Mouse (Mus musculus): ENCODE measurements around the gene Ndc1. TPM values are rescaled to one million over a fixed set of nuclear protein-coding genes. Genes with fewer than 3 reads are reported as not detected.
"Not testable (repeated sequence)": the region's sequence is repeated elsewhere in the genome, so short reads cannot be mapped to it uniquely, and the experiment has no call there.

The Ndc1 gene
- total RNA-seq, 2 experiments from 2014 or later = 10.5 to 12.6 TPM

- DNase-seq = no peak
These were observed 3.4 kb upstream of the Ndc1 start for GRCm38 (mm10) chr4:107364190-107364639.

- not testable (repeated sequence) for DNase-seq
These were observed 1.2 kb upstream of the Ndc1 start for GRCm38 (mm10) chr4:107366408-107366807.

- no peak for DNase-seq
These were observed 4.7 kb downstream of the Ndc1 start for GRCm38 (mm10) chr4:107372304-107372703.

GRCm38 (mm10) chr4:107374677-107375076, 7.1 kb downstream of the Ndc1 start:
- peak; percentile 8 to 18 for DNase-seq

- DNase-seq = no peak
These were observed 11.4 kb downstream of the Ndc1 start for GRCm38 (mm10) chr4:107378954-107379353.

GRCm38 (mm10) chr4:107380871-107381270, 13.3 kb downstream of the Ndc1 start:
- DNase-seq = no peak

- DNase-seq = peak; percentile 30 to 46
These were observed 19.5 kb downstream of the Ndc1 start for GRCm38 (mm10) chr4:107387038-107387437.

GRCm38 (mm10) chr4:107387465-107387864, 19.9 kb downstream of the Ndc1 start:
- no peak for DNase-seq

- DNase-seq = no peak
These were observed 20.7 kb downstream of the Ndc1 start for GRCm38 (mm10) chr4:107388291-107388690.

- DNase-seq = no peak
These were observed 21.8 kb downstream of the Ndc1 start for GRCm38 (mm10) chr4:107389345-107389744.

GRCm38 (mm10) chr4:107393771-107394170, 26.2 kb downstream of the Ndc1 start:
- no peak for DNase-seq

- no peak for DNase-seq
These were observed 52.6 kb downstream of the Ndc1 start for GRCm38 (mm10) chr4:107420202-107420601.

- no peak for DNase-seq
These were observed 54.1 kb downstream of the Ndc1 start for GRCm38 (mm10) chr4:107421711-107422110.

GRCm38 (mm10) chr4:107422176-107422575, 54.6 kb downstream of the Ndc1 start:
- peak; percentile 11 to 51 for DNase-seq

GRCm38 (mm10) chr4:107425616-107426015, 58.0 kb downstream of the Ndc1 start:
- no peak for DNase-seq

GRCm38 (mm10) chr4:107426631-107427030, 59.0 kb downstream of the Ndc1 start:
- DNase-seq = no peak

GRCm38 (mm10) chr4:107432717-107433116, 65.1 kb downstream of the Ndc1 start:
- DNase-seq = peak; percentile 13 to 14

GRCm38 (mm10) chr4:107433998-107434355, 66.4 kb downstream of the Ndc1 start:
- DNase-seq = no peak

- DNase-seq = peak; percentile 63 to 77
These were observed 67.0 kb downstream of the Ndc1 start, which contains the start of gene Glis1 for GRCm38 (mm10) chr4:107434356-107435237. Glis1 (plus strand) TSS chr4:107434591.

- no peak for DNase-seq
These were observed 67.8 kb downstream of the Ndc1 start for GRCm38 (mm10) chr4:107435238-107435946.

- DNase-seq = no peak
These were observed 68.9 kb downstream of the Ndc1 start for GRCm38 (mm10) chr4:107436476-107436875.

GRCm38 (mm10) chr4:107438741-107439140, 71.2 kb downstream of the Ndc1 start:
- no peak for DNase-seq

- no peak for DNase-seq
These were observed 72.7 kb downstream of the Ndc1 start for GRCm38 (mm10) chr4:107440306-107440705.

Data from heart, adult 18-20 months (tissue).